Mouse (Mus musculus) gastrocnemius, adult 2 months (tissue): Measurements from ENCODE around the gene Adam19. TPM values are rescaled to one million over a fixed set of nuclear protein-coding genes. Genes with fewer than 3 reads are reported as not detected.

Experiments
- DNase-seq: peaks from one replicate; pipeline ENCODE4 v3.0.0; 2022
- H3K27ac ChIP-seq: fragments of 200-600 bp; 2 replicates; pipeline ENCODE4 v1.8.1; 2022; ENCODE audit warnings: mild to moderate bottlenecking
- H3K4me3 ChIP-seq: fragments of 200-600 bp; 2 replicates; pipeline ENCODE4 v1.8.1; 2022; ENCODE audit warnings: mild to moderate bottlenecking, moderate library complexity
- CTCF ChIP-seq: fragments of 200-600 bp; IDR thresholded peaks from 2 replicates; pipeline ENCODE4 v1.8.1; 2022; ENCODE audit warnings: antibody characterized with exemption, mild to moderate bottlenecking, moderate library complexity
- intact Hi-C: fragments of 180-260 bp; cut with DNase I; formaldehyde crosslinking; loops from one replicate; pipeline ENCODE4 v1.15.1; 2025
- microRNA-seq: library from miRNA; unstranded; fragments of <30 nt; microRNA quantifications from one replicate; pipeline ENCODE4 v1.2.0, GENCODE M21; 2021
- total RNA-seq, 2 experiments: library from RNA; stranded (reverse); gene quantifications; 2 replicates each; pipeline ENCODE4 v1.2.3; 2021

Gene Adam19
- total RNA-seq, 2 experiments from 2014 or later, result 3.0 to 3.7 TPM

DNA sequence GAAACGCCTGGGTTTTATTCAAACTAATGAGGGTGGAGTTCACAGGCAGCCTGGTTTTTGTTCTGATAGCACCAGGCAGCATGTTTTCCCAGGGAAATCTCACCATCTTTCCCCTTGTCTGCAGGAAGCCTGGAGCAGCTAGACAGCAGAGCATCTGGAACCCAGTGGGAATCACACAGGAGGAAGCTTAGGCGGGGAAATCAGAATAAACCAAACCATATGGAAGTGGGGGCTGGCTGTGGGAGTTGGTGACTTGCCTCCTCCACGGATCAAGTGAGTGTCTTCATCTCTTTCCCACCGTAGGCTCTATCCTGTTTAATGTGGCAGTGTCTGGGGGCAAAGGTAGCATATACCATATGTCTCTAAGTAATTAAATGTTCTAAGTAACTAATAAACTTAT, 129.7 kb downstream of the Adam19 start:
- intact Hi-C loops, result no loop called here
- no peak for DNase-seq

DNA sequence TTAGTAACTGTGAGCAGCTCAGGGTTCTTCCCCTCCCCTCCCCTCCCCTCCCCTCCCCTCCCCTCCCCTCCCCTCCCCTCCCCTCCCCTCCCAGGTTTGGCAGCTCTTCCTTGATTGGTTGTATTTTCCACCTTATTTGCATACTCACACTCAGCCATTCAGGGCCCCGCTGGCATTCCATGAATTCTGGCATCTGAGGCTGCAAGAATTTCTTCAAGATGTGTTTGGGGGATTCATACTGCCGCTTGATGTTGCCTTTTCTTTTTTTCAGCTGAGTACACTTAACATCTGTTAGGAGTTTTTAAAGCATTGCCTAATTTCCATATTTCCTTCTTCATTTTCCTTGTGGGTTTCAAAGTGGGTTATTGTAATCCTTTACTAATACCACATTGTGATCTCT, 132.5 kb downstream of the Adam19 start:
- TF ChIP-seq CTCF, result no peak
- no peak for DNase-seq
- no peak overlapping the region for H3K4me3 ChIP-seq
- no peak overlapping the region for H3K27ac ChIP-seq
- intact Hi-C loops, result no loop called here

More for the DNA sequence above, 129.7 kb downstream of the Adam19 start:
- H3K4me3 ChIP-seq, result no peak overlapping the region
- no peak for TF ChIP-seq CTCF
- H3K27ac ChIP-seq, result no peak overlapping the region

DNA sequence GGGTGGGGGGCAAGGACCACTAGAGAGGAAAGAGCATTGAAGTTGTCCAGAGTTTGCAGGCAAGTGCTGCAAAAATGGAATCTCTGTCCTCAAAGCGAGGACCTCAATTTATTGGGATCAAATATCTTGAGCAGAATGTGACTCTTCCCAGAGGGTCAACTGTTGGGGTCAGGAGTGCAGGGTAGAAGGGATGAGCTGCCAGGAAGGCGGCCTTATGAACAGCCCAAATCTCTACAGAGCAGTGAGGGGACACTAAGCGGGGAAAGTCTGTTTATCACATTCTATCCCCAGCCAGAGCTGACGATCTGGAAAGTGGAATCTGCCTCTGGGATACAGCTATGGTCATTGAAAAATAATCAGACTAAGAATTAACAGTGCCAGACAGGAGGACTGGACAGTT, 138.4 kb downstream of the Adam19 start:
- Histone ChIP-seq H3K27ac (no peak overlapping the region), H3K4me3 (no peak overlapping the region)
- intact Hi-C loops, result no loop called here
- TF ChIP-seq CTCF, result no peak
- no peak for DNase-seq

Small RNAs within 50 kb of the gene (microRNA-seq; reads per million reads assigned to microRNA genes)
- gene Mir7239, result not detected
- not detected for gene Mir8100

Other genes with a start within 250 kb of the Adam19 start
- 10 to 100 TPM; 40.2 to 44.9 TPM for gene Clint1, start 203.9 kb upstream of the Adam19 start, total RNA-seq
- 1 to 10 TPM; 1.8 to 2.5 TPM for gene Lsm11, start 111.1 kb upstream of the Adam19 start, total RNA-seq
- gene Thg1l, start 100.5 kb upstream of the Adam19 start, total RNA-seq, result 1 to 10 TPM; 2.3 to 2.9 TPM
- gene Sox30, start 75.7 kb upstream of the Adam19 start, total RNA-seq, result not detected
- under 1 TPM; 0.64 to 0.99 TPM for gene Gm12166, start 3.7 kb upstream of the Adam19 start, total RNA-seq
- gene Nipal4, start 110.5 kb downstream of the Adam19 start, total RNA-seq, result not detected
- gene Fndc9, start 179.5 kb downstream of the Adam19 start, total RNA-seq, result not detected